Mouse (Mus musculus) forebrain, embryonic 14.5 days (tissue): ENCODE results near the gene Cnih3. TPM values are rescaled to one million over a fixed set of nuclear protein-coding genes. Genes with fewer than 3 reads are reported as not detected.
A peak's percentile ranks its signal among the peaks of the same experiment; 100 is the strongest.

Source experiments
- ATAC-seq: fragments of 200-750 bp; cut with Nextera tagmentation; 2 replicates; pipeline ENCODE4 v1.8.0; 2017; ENCODE audit warnings: mild to moderate bottlenecking, moderate library complexity
- DNase-seq: peaks from one replicate; pipeline ENCODE4 v3.0.0-alpha.2; 2015; ENCODE audit warnings: low spot score
- H3K27ac ChIP-seq: fragments of 300-500 bp; sonication (generic); 2 replicates; pipeline ENCODE4 v1.5.1; 2014; ENCODE audit warnings: low read depth, mild to moderate bottlenecking, control low read depth, low read length, moderate library complexity
- H3K27me3 ChIP-seq: fragments of 300-500 bp; sonication (generic); replicated peaks from 2 replicates; pipeline ENCODE4 v1.6.1; 2014; ENCODE audit warnings: low read length, control low read depth, mixed read lengths; ENCODE audit not compliant: control insufficient read depth, insufficient read depth
- H3K36me3 ChIP-seq: fragments of 300-500 bp; sonication (generic); 2 replicates; pipeline ENCODE4 v1.6.1; 2014; ENCODE audit warnings: low read length, control low read depth; ENCODE audit not compliant: control insufficient read depth, insufficient read depth
- H3K4me1 ChIP-seq: fragments of 300-500 bp; sonication (generic); 2 replicates; pipeline ENCODE4 v1.6.1; 2014; ENCODE audit warnings: antibody characterized with exemption, low read length, control low read depth; ENCODE audit not compliant: control insufficient read depth, insufficient read depth
- H3K4me2 ChIP-seq: fragments of 300-500 bp; sonication (generic); 2 replicates; pipeline ENCODE4 v1.6.1; 2014; ENCODE audit warnings: mild to moderate bottlenecking, control low read depth, low read length
- H3K4me3 ChIP-seq: fragments of 300-500 bp; sonication (generic); 2 replicates; pipeline ENCODE4 v1.5.1; 2014; ENCODE audit warnings: low read depth, low read length, control low read depth
- H3K9ac ChIP-seq: fragments of 300-500 bp; sonication (generic); 2 replicates; pipeline ENCODE4 v1.6.1; 2014; ENCODE audit warnings: mild to moderate bottlenecking, low read length, control low read depth, moderate library complexity
- H3K9me3 ChIP-seq: fragments of 300-500 bp; sonication (generic); replicated peaks from 2 replicates; pipeline ENCODE4 v1.6.1; 2016; ENCODE audit warnings: low read length, control low read depth, mixed read lengths; ENCODE audit not compliant: control insufficient read depth
- WGBS: fragments of 180-500 bp; shearing (Covaris S2); extraction: QIAGEN DNeasy Blood & Tissue Kit; methylation state at CpG from one replicate; pipeline ENCODE4 v1.1.7; 2014; 5-methylcytosine and 5-hydroxymethylcytosine counted together
- polyA plus RNA-seq: library from polyadenylated mRNA; unstranded; fragments of >200 nt; fragmentation: Nextera tagmentation; extraction: Ambion mirVana; gene quantifications from 2 replicates; pipeline ENCODE4 v1.2.1, GENCODE M21; 2014

Gene Cnih3
- 17.0 and 27.9 TPM in 2 replicates for polyA plus RNA-seq

DNA sequence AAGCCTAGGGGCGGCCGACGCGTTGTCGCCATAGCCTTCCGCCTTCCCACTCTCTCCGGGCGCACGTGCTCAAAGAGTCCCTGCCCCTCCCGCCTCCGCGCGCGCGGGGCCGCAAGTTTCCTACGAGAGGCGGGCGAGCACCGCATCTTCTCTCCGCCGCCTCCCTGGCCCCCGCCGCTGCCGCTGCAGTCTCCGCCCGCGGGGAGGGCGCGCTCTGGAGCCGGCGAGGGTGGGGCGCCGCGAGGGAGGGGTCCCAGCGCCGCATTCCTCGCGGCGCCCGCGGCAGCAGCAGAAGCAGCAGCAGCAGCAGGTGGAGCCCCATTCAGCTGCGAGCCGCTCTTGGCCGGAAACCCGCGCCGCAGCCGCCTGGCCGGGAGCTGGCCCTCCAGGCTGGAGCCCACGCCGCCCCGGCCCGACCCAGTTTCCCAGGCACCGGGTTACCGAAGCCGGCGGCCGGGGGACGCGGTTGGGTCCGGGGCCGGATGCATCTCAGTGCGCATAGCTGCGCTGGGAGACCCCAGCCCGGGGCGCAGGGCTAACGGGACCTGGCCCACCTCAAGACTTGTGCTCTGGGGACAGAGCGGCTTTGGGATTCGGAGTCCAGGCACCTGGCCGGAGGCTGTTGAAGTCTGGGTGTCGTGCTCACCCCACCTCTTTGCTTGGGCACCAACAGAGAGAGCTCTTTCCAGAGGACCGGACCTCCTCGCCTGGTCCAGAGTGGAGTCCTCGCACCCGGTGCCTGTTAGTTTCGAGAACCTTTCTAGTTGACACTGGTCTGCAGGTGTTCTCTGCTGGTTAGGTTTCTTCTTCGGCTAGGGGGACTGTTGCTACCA is at the start of gene Cnih3:
Cnih3 (plus strand) TSS at position 262 of the 833 bp plus-strand sequence.
- Histone ChIP-seq H3K36me3 (no peaks in the 10 kb centered on the region), H3K9ac (peak within 1 kb of the TSS; percentile 69), H3K4me3 (peak within 1 kb of the TSS; percentile 55), H3K4me1 (peaks cover 12% of the 10 kb centered on the region), H3K9me3 (no peaks in the 10 kb centered on the region), H3K27me3 (peaks cover 7% of the 10 kb centered on the region), H3K27ac (no peak within 1 kb of the TSS; the same call in 1 of the 2 replicates), H3K4me2 (peak within 1 kb of the TSS; percentile 99)
- DNase-seq (peak; percentile 79), ATAC-seq (peak; percentile 88)
- WGBS: under 1% methylated on average over 77 of the region's 78 CpGs

DNA sequence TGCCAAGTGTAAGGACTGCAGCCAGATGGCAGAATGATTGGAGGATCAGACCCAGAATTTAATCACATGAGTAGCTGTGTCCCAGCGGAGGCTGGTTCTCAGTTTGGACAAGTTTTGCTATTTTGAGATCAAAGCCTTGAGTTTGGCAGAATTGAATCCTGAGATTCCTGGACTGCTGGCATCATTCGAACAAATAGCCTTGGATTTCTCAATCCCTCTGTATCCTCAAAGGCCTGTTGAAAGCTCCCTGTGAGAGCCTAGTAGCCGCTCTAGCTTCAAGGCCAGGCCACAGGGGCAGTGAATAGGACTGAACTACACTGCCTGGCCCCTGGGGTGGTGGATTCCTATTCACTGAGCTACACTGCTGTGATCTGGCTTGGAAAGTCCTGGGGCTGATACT is 44.4 kb upstream of the Cnih3 start:
- Histone ChIP-seq H3K4me3 (no peak overlapping the region), H3K9ac (no peak overlapping the region), H3K27me3 (no peaks in the 10 kb centered on the region), H3K4me1 (no peaks in the 10 kb centered on the region), H3K27ac (no peak overlapping the region), H3K36me3 (no peaks in the 10 kb centered on the region), H3K4me2 (no peak overlapping the region), H3K9me3 (no peaks in the 10 kb centered on the region)
- DNase-seq (peak; percentile 23), ATAC-seq (no peak)
- WGBS: 61% methylated on average over 3 of the region's 3 CpGs

DNA sequence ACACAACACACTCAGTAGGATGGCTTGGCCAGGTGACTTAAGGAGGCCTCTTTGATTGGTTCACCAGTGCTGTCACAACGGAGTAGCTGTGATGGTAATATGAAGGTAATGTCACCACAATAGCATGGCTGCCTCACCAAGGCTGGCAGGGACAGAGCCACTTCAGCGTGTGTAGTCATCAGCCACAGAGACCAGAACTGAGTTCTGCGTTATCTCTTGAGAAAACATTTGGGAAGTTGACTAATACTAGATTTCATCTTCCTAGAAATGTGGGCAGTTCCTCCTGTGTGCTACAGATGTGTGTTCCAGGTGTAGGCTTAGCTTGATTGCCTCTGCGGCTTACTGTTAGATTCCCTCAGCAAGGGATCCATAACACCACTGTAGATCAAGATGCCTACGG is 41.7 kb upstream of the Cnih3 start:
- Histone ChIP-seq H3K9ac (no peak overlapping the region), H3K9me3 (no peaks in the 10 kb centered on the region), H3K27me3 (no peaks in the 10 kb centered on the region), H3K4me1 (no peaks in the 10 kb centered on the region), H3K4me3 (no peak overlapping the region), H3K27ac (no peak overlapping the region), H3K4me2 (no peak overlapping the region), H3K36me3 (no peaks in the 10 kb centered on the region)
- WGBS: 94% methylated on average over 5 of the region's 5 CpGs
- no peak for DNase-seq
- no peak for ATAC-seq

DNA sequence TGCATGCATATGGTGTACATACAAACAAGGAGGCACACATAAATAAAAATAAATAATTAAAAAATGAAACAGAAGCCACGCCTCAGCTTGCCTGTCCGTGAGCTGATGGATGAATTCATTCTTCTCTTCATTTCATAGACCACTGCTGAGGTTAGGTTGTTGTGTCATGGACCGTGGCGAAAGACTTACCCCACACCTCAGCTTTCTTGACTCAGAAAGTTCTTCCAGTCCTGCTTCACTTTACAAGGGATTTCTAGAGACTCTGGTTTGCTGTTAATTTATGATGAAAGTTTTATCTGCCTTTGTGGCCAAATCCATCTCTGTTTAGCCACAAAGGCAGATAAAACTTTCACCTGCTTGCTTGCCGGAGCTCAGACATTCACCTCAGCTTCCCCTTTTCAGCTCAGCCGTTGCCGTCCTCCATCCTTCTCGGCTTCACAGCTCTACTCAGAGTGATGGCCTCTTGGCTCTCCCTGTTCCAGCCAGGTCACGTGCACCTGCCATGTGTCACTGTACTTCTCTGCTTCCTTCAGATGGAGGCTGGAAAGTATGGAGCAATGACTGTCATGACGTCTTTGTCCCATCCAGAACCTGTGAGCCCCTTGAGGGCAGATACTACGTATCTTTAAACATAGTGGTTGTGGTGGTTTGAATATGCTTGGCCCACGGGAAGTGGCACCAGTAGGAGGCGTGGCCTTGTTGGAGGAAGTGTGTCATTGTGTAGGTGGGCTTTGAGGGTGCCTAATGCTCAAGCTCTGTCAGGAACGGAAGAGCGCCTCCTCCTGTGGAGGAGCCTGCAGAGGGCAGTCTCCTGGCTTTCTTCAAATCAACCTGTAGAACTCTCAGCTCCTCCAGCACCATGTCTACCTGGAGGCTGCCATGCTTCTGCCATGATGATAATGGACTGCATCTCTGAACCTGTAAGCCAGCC is 40.0 kb upstream of the Cnih3 start:
- Histone ChIP-seq H3K27ac (no peak overlapping the region), H3K4me2 (no peak overlapping the region), H3K36me3 (no peaks in the 10 kb centered on the region), H3K27me3 (no peaks in the 10 kb centered on the region), H3K4me1 (no peaks in the 10 kb centered on the region), H3K9me3 (no peaks in the 10 kb centered on the region), H3K9ac (no peak overlapping the region), H3K4me3 (no peak overlapping the region)
- WGBS: 92% methylated on average over 15 of the region's 15 CpGs
- DNase-seq (no peak), ATAC-seq (no peak)

GRCm38 (mm10) chr1:181313046-181313415 is 39.4 kb upstream of the Cnih3 start:
- Histone ChIP-seq H3K27ac (no peak overlapping the region), H3K27me3 (no peaks in the 10 kb centered on the region), H3K4me2 (no peak overlapping the region), H3K36me3 (no peaks in the 10 kb centered on the region), H3K9me3 (no peaks in the 10 kb centered on the region), H3K9ac (no peak overlapping the region), H3K4me3 (no peak overlapping the region), H3K4me1 (no peaks in the 10 kb centered on the region)
- ATAC-seq (no peak), DNase-seq (no peak)
- 86% methylated on average over 8 of the region's 8 CpGs for WGBS

GRCm38 (mm10) chr1:181314301-181314700 is 38.1 kb upstream of the Cnih3 start:
- no peaks in the 10 kb centered on the region for H3K4me1 ChIP-seq
- H3K9me3 ChIP-seq: no peaks in the 10 kb centered on the region
- DNase-seq (no peak), ATAC-seq (no peak)
- no peak overlapping the region for H3K4me3 ChIP-seq
- H3K4me2 ChIP-seq: no peak overlapping the region
- WGBS: 90% methylated on average over 10 of the region's 10 CpGs
- H3K27me3 ChIP-seq: no peaks in the 10 kb centered on the region
- no peak overlapping the region for H3K27ac ChIP-seq
- H3K36me3 ChIP-seq: no peaks in the 10 kb centered on the region
- no peak overlapping the region for H3K9ac ChIP-seq

- Histone ChIP-seq H3K9me3 (no peaks in the 10 kb centered on the region), H3K27me3 (no peaks in the 10 kb centered on the region), H3K4me2 (no peak overlapping the region), H3K9ac (no peak overlapping the region), H3K4me1 (no peaks in the 10 kb centered on the region), H3K27ac (no peak overlapping the region), H3K36me3 (no peaks in the 10 kb centered on the region), H3K4me3 (no peak overlapping the region)
- WGBS: 90% methylated on average over 3 of the region's 3 CpGs
- DNase-seq: no peak
- ATAC-seq: no peak
Measured at GRCm38 (mm10) chr1:181315350-181315749, 37.1 kb upstream of the Cnih3 start.

GRCm38 (mm10) chr1:181316571-181316970 is 35.9 kb upstream of the Cnih3 start:
- DNase-seq (no peak), ATAC-seq (no peak)
- H3K4me2 ChIP-seq: no peak overlapping the region
- H3K27me3 ChIP-seq: no peaks in the 10 kb centered on the region
- H3K9ac ChIP-seq: no peak overlapping the region
- H3K36me3 ChIP-seq: no peaks in the 10 kb centered on the region
- H3K4me1 ChIP-seq: no peaks in the 10 kb centered on the region
- 90% methylated on average over 5 of the region's 5 CpGs for WGBS
- no peak overlapping the region for H3K4me3 ChIP-seq
- no peaks in the 10 kb centered on the region for H3K9me3 ChIP-seq
- H3K27ac ChIP-seq: no peak overlapping the region
